8 mouse cellular contexts compared by ENCODE assay signal in the genomic region with DNA sequence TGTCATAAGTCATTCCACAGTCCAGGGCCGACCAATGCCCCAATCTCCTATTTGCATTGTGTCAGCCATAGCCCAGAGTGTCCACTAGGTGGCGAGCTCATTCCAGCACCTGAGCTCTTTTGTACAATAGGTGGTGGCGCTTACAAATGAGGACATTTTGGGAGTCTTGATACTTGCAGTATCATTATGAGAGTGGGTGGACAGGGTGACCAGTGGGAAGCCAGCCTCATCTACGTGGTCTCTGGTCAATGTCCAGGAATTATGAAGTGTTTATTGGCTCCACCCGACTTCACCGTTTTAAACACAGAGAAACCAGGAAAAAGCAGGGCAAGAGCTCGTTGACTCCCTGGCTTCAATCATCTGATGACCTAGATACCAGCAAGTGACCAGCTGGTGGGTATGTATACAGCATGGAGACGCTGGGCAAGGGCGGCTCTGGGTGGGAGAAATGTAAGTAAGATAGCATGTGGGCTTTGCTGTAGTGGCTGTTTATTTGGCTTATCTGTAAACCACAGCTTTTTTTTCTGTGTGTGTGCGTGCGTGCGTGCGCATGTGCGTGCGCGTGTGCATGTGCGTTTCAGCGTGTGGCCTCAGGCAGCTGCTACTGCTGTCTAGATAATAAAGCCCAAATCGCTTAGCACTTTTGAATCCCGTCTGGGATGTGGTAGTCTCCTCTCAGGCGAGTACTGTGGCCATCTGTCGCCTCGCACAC. TPM values are rescaled to one million over a fixed set of nuclear protein-coding genes. Genes with fewer than 3 reads are reported as not detected.
A peak's percentile ranks its signal among the peaks of the same experiment; 100 is the strongest.
DNase-seq lines count a peak whose midpoint lies in the region; ATAC-seq lines count a peak whose summit lies in the region.

Gene Psg16 (plus strand): TSS at position 137 of the 712 bp plus-strand sequence.

- H3K9me3 ChIP-seq in kidney, embryonic 14.5 days (ENCODE audit: control insufficient read depth, low read length) = no peaks in the 10 kb centered on the region
- no peaks in the 10 kb centered on the region for H3K9me3 ChIP-seq in liver, embryonic 15.5 days (replicated peaks)
- H3K9me3 ChIP-seq in neural tube, embryonic 11.5 days (ENCODE audit: control insufficient read depth, low read length) = no peaks in the 10 kb centered on the region

- no peaks in the 10 kb centered on the region for H3K36me3 ChIP-seq in kidney, embryonic 14.5 days (ENCODE audit: control insufficient read depth, insufficient read depth, low read length)
- H3K36me3 ChIP-seq in liver, embryonic 15.5 days (replicated peaks) = no peaks in the 10 kb centered on the region
- no peaks in the 10 kb centered on the region for H3K36me3 ChIP-seq in neural tube, embryonic 11.5 days (ENCODE audit: control insufficient read depth, insufficient read depth, low read length)

- H3K27me3 ChIP-seq in kidney, embryonic 14.5 days (ENCODE audit: control insufficient read depth, insufficient read depth, low read length) = no peaks in the 10 kb centered on the region
- H3K27me3 ChIP-seq in liver, embryonic 15.5 days = peaks cover 7% of the 10 kb centered on the region; the same call in 1 of the 2 replicates
- no peaks in the 10 kb centered on the region for H3K27me3 ChIP-seq in neural tube, embryonic 11.5 days (ENCODE audit: control insufficient read depth, insufficient read depth, low read length)

- ATAC-seq in kidney, embryonic 14.5 days (ENCODE audit: low FRiP score, low TSS enrichment) = peak; percentile 76
- peak; percentile 99 for ATAC-seq in liver, embryonic 15.5 days (ENCODE audit: insufficient read depth)
- ATAC-seq in neural tube, embryonic 11.5 days (ENCODE audit: insufficient read depth, low FRiP score, low TSS enrichment) = peak; percentile 67

- no peak within 1 kb of the TSS for H3K4me3 ChIP-seq in kidney, embryonic 14.5 days (ENCODE audit: low read length)
- peak within 1 kb of the TSS; percentile 41 for H3K4me3 ChIP-seq in liver, embryonic 15.5 days (replicated peaks)
- H3K4me3 ChIP-seq in neural tube, embryonic 11.5 days (ENCODE audit: low read depth, low read length) = no peak within 1 kb of the TSS

- H3K4me2 ChIP-seq in kidney, embryonic 14.5 days (replicated peaks; ENCODE audit: low read depth, low read length) = no peak within 1 kb of the TSS
- H3K4me2 ChIP-seq in liver, embryonic 15.5 days = peak within 1 kb of the TSS; percentile 70
- no peak within 1 kb of the TSS for H3K4me2 ChIP-seq in neural tube, embryonic 11.5 days (ENCODE audit: low read depth)

- DNase-seq in A20 (ENCODE audit: low read depth, low spot score) (peak; percentile 68), NIH3T3 (ENCODE audit: low read depth) (peak; percentile 76)
- peak; percentile 90 to 91 for DNase-seq in cerebellum, postnatal 25 days
- peak; percentile 39 to 75 for DNase-seq in heart, adult 18-20 months
- DNase-seq in neural tube, embryonic 11.5 days (ENCODE audit: low spot score) = peak; percentile 55
- peak; percentile 59 for DNase-seq in thymus, postnatal 0 days (ENCODE audit: low spot score)

- no peaks in the 10 kb centered on the region for H3K4me1 ChIP-seq in kidney, embryonic 14.5 days (ENCODE audit: control insufficient read depth, insufficient read depth, low read length)
- H3K4me1 ChIP-seq in liver, embryonic 15.5 days (replicated peaks) = peaks cover 15% of the 10 kb centered on the region
- H3K4me1 ChIP-seq in neural tube, embryonic 11.5 days (ENCODE audit: control insufficient read depth, insufficient read depth, low read length) = no peaks in the 10 kb centered on the region

- no peak within 1 kb of the TSS for H3K27ac ChIP-seq in kidney, embryonic 14.5 days (ENCODE audit: low read depth, low read length)
- peak within 1 kb of the TSS; percentile 89 for H3K27ac ChIP-seq in liver, embryonic 15.5 days (replicated peaks)
- H3K27ac ChIP-seq in neural tube, embryonic 11.5 days (ENCODE audit: low read depth, low read length) = no peak within 1 kb of the TSS

- H3K9ac ChIP-seq in kidney, embryonic 14.5 days (ENCODE audit: low read depth, low read length) = no peak within 1 kb of the TSS
- peak within 1 kb of the TSS; percentile 43 for H3K9ac ChIP-seq in liver, embryonic 15.5 days
- no peak within 1 kb of the TSS for H3K9ac ChIP-seq in neural tube, embryonic 11.5 days (ENCODE audit: low read length)

- WGBS in kidney, embryonic 14.5 days = 69% methylated on average over 23 of the region's 23 CpGs
- WGBS in liver, embryonic 15.5 days (ENCODE audit: insufficient replicate concordance) = 23% methylated on average over 23 of the region's 23 CpGs
- WGBS in neural tube, embryonic 11.5 days = 71% methylated on average over 23 of the region's 23 CpGs

RNA-seq across cellular contexts. Expression of gene Psg16, which starts in this region (rescaled TPM):
- under 1 TPM in 1 of 2 experiments, not detected in 1; 0.08 TPM for total RNA-seq in heart, adult 18-20 months (2021)
- polyA plus RNA-seq in kidney, embryonic 14.5 days (2014; fragmentation: Nextera tagmentation; extraction: Ambion mirVana) = 0.06 and 0.23 TPM in 2 replicates
- polyA plus RNA-seq in liver, embryonic 15.5 days (2015; fragmentation: Nextera tagmentation; extraction: Ambion mirVana) = 0.13 and 0.24 TPM in 2 replicates
- polyA plus RNA-seq in neural tube, embryonic 11.5 days (2014; fragmentation: Nextera tagmentation; extraction: Ambion mirVana) = 0.09 TPM in 1 of 2 replicates, not detected in the other
- 0.05 and 0.08 TPM in 2 replicates for polyA plus RNA-seq in thymus, postnatal 0 days (2015; fragmentation: Nextera tagmentation; extraction: Ambion mirVana)

Comparison
In these comparisons a context has a peak if more than half of its experiments do, and no peak if none do; other contexts are left out.
1. Peak in DNase-seq in heart, adult 18-20 months; RNA of the gene not detected or under 1 TPM.
2. Peak in ATAC-seq in kidney, embryonic 14.5 days; RNA of the gene not detected or under 1 TPM.
3. Peak in ATAC-seq, H3K4me3 ChIP-seq, H3K27ac ChIP-seq, H3K9ac ChIP-seq and H3K4me2 ChIP-seq in liver, embryonic 15.5 days; RNA of the gene not detected or under 1 TPM.
4. Peak in DNase-seq and ATAC-seq in neural tube, embryonic 11.5 days; RNA of the gene not detected or under 1 TPM.
5. Peak in DNase-seq in thymus, postnatal 0 days; RNA of the gene not detected or under 1 TPM.